Mouse (Mus musculus) liver (tissue): ENCODE measurements at regions not wholly inside any gene's neighbourhood (a gene's known extent, or its start where the extent isn't known, plus 50 kb on each side); places are given as distances from the start of the nearest gene placed in this dataset.

ENCODE experiments used
- DNase-seq: peaks from one replicate; pipeline ENCODE4 v3.0.0-alpha.2; 2020; ENCODE audit warnings: mixed read lengths

DNA sequence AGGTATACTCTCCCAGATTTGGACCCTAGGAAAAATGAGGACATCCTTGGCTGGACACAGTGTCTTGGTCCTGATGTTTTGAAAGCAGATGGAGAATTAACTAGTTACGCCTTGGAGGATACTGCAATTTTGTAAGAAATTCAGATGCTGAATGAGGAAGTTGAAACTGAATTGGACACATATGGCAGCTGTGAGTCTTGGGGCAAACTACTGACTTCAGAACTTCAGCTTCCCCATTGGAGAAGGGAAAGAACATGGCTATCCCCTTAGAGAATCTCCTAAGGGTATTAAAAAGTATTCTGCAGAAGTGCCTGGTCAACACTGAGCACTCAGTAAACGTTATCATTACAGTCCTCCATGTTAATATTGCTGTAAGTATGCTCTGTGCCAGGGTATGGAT is 283.9 kb downstream of the Maf start:
- DNase-seq = no peak

- no peak for DNase-seq
These were observed 284.5 kb downstream of the Maf start for GRCm38 (mm10) chr8:115423056-115423455.

DNA sequence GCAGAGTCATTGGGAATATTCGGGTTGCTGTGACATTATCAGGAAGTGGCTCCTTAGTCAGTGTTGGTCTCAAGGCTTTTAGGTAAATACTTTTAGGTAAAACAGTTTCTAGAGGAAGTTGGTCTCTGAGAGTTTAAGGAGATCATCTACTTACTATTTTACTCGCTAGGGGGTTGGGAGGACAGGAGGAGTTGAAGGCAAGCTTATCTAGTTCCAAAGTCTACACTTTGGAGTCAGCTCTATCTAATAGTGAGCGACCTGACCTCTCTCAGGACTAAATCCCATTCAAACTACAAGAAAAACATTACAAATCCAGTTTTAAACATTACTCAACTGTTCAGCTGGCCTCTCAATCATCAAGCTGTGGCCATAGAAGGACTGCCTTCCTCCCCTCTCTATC is 287.1 kb downstream of the Maf start:
- DNase-seq = no peak

DNA sequence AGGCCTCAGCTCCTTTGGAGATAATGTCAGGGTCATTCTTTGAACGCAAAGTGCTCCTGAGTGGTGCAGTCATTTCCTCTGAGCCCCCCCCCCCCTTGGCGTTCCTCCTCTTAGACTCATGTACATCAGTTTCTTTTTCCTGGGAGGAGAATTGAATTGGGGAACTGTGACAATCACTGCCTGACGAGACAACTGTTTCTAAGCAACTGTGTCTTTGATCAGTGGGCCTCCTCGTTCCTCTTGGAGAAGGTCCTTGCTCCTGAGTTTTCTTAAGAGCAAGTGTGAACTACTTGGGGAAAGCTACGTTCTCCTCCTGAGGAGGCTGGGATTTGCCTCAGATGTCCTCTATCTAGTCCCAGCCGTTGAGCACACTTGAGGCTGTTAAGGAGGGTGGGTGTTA is 287.5 kb downstream of the Maf start:
- no peak for DNase-seq

GRCm38 (mm10) chr8:115418056-115418455 is 289.5 kb downstream of the Maf start:
- no peak for DNase-seq

DNA sequence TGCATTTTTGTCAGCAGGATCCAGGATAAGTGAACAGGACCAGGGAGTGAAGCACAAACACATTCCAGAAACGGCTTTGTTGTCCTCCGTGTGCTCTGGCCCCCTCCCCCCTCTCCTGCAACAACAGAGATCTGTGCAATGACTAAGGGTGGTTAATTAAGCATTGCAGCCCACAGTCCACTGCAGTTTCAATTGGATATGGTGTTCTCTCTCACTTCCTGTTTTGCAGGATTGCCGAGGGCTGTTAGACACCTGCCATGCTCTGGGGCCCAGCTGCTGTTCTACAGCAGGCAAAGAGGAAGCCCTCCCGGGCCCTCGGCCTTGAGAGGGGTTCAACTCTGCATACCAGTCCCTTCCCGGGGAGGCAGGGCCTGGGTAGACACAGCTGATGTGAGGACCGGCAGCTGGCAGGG is 293.5 kb downstream of the Maf start:
- peak; percentile 53 for DNase-seq

- no peak for DNase-seq
These were observed 295.8 kb downstream of the Maf start for GRCm38 (mm10) chr8:115411756-115412155.

GRCm38 (mm10) chr8:115411061-115411460 is 296.5 kb downstream of the Maf start:
- no peak for DNase-seq

GRCm38 (mm10) chr8:115410191-115410590 is 297.4 kb downstream of the Maf start:
- DNase-seq = no peak

DNA sequence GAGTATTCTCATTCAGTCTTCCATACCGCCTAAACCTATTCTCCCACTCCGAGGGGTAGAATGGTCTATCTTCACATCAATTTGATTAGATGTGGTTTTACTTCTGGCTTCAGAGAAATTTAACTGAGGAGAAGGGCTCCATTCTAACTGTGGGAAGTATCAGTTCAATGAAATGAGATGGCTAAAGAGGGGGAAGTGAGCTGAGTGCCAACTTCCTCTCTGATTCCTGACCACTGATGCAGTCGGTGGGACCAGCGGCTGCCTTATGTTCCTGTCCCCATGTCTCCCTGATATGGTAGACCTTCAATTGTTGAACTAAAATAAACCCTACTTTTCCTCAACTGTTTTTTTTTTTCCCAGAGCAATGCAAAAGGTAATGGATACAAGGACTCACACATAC is 300.1 kb downstream of the Maf start:
- DNase-seq = no peak

DNA sequence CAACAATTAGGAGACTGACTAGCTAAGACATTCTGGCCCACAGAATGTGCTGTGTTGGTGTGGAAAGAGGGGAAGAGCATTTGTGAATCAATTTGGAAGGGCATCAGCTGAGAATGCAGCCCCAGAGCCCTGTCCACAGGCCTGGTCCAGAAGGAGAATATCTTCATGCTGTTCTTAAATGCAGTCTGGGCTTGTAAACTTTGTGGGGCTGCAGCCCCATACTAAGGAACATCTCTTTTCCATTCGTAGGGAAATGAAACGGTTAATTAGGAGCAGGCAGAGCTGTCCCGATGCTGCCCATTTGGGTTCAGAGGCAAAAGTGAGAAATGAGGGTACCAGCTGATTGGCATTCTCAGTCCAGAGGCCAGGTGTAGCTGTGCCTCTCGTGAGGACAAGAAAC is 304.0 kb downstream of the Maf start:
- DNase-seq = no peak

DNA sequence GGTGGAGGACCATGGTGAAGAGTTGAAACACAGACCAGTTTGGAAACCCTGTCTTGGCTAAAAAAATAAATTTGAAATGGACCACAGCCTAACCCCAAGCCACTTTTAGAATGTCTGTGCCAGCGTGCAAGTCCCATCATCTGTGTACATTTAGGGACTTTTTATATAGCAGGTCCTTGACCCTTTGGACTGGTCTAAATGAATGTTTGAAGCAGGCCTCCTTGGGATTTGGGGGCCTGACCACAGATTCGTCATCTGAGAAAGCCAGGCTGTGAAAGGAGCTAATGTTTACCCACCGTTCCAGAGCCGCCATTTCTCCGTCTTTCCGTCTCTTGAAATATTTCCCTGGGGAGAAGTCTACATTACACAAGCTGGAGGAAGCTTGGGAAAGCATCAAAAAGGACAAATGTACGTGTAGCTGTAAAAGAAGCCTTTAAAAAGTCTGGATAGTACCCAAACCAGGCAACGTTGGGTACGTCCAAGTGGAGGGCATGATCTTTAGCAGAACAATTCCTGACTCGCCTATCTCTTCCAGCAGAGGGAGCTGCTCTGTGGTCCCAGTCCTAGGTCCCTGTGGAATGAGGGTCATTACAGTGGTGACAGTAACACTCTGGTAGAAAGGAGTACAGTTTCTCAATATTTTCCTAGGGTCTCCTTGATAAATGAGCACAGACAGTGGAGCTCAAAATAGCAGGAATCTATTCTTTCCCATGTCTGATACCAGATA is 305.0 kb downstream of the Maf start:
- DNase-seq = no peak
